Mouse (Mus musculus): Measurements from ENCODE around the gene Gpx6. TPM values are rescaled to one million over a fixed set of nuclear protein-coding genes. Genes with fewer than 3 reads are reported as not detected.

The Gpx6 gene
- polyA plus RNA-seq, 2 experiments: 0.02 TPM; not detected in 1

DNA sequence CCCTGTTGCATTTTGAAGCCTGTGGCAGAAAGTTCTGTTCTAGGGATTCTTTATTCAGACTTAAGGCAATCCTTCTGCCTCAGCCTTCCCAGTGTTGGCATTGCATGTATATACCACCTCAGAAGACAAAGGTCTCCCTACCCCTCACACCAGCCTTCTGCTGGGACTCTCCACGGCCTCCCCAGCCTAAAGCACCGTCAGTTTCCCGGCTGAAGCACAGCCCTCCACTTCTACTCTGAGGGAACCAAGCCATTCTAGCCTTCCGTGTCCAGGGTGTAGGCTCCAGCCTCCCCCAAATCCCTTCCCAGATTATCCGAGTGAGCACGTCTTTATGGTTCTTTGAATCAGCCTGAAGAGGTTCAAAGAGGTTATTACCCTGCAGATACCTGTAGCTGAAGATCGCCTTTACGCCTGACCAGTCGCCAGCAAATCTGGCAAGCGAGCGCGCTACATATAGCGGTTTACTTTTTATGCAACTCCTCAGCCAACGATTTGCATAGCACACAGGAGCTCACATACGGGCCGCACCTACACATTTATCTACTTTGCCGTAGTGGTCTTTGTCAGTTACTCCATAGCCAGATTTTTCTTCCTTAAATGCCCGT lies 10.1 kb downstream of the Gpx6 start:
- no peaks in the 10 kb centered on the region for H3K4me1 ChIP-seq (replicated peaks; ENCODE audit: control insufficient read depth in 2 of 2, insufficient read depth in 2 of 2, low read length in 1 of 2)
- peak overlapping the region in 1 of 2 experiments; percentile 43; a peak in 3 of 4 replicates for H3K4me3 ChIP-seq (ENCODE audit: insufficient read depth in 1 of 2, low read depth in 2 of 2, low read length in 2 of 2)
- TF ChIP-seq CTCF (IDR thresholded peaks at IDR 0.05; ENCODE audit: low read depth) (no peak), EP300 (IDR thresholded peaks at IDR 0.05; ENCODE audit: low read depth) (no peak)
- DNase-seq (ENCODE audit: low read depth in 3 of 3, low spot score in 3 of 3) (no peak), ATAC-seq (ENCODE audit: insufficient read depth) (no peak)
- no peaks in the 10 kb centered on the region for H3K9me3 ChIP-seq (ENCODE audit: control insufficient read depth, low read length)
- H3K9ac ChIP-seq (replicated peaks): no peak overlapping the region
- H3K27ac ChIP-seq: no peak overlapping the region
- 5% methylated on average over 18 of the region's 18 CpGs for WGBS (ENCODE audit: insufficient replicate concordance)
- no peaks in the 10 kb centered on the region for H3K36me3 ChIP-seq (replicated peaks; ENCODE audit: control insufficient read depth, insufficient read depth, low read depth)
- peak overlapping the region; percentile 45 for H3K4me2 ChIP-seq (ENCODE audit: low read depth)
- H3K27me3 ChIP-seq (ENCODE audit: control insufficient read depth, insufficient read depth, low read length): no peaks in the 10 kb centered on the region; the same call in 1 of the 2 replicates

DNA sequence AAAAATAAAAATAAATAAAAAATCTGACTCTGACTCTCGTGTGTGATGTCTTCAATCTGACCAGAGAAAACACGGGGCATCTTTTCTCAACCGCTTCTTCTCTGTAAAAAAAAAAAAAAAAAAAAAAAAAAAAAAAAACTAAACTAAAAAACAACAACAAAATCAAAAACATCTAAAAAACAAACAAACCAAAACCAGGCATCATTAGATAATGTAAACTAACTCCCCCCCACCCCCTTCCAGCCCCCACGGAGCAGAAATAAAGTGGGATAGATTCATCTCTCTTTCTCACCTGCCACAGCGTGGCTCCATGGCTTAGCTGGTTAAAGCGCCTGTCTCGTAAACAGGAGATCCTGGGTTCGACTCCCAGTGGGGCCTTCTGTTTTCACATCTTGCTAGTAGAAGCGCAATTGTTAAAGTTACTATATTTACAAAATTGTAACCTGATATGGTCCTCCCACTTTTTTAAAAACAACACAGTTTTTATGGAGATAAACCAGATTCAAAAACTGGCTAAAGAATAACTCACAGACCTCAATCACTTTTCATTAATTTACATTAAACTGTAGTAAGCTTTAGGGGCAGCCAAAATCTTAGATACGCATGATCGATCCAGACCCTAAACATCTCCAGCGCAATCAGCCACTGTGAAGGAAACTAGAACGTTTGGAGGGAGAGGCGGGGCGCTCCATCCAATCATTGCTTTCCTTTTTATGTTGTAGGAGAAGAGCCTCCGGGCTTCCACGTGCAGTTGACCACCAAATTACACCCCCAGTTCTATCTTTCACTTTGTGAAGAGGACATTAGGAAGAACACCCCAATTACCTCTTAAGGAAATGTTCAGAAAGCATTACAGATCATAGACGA lies 10.8 kb downstream of the Gpx6 start:
- no peaks in the 10 kb centered on the region for H3K9me3 ChIP-seq (ENCODE audit: control insufficient read depth, low read length)
- H3K4me3 ChIP-seq (ENCODE audit: insufficient read depth in 1 of 2, low read depth in 2 of 2, low read length in 2 of 2): peak overlapping the region in 1 of 2 experiments; percentile 9; a peak in 3 of 4 replicates
- no peak overlapping the region for H3K27ac ChIP-seq
- peaks cover 3 to 4% of the 10 kb centered on the region in 2 experiments for H3K4me1 ChIP-seq (replicated peaks; ENCODE audit: control insufficient read depth in 2 of 2, insufficient read depth in 2 of 2, low read length in 1 of 2)
- WGBS (ENCODE audit: insufficient replicate concordance): 11% methylated on average over 18 of the region's 18 CpGs
- TF ChIP-seq EP300 (IDR thresholded peaks at IDR 0.05; ENCODE audit: low read depth): no peak
- TF ChIP-seq CTCF (IDR thresholded peaks at IDR 0.05; ENCODE audit: low read depth): no peak
- H3K27me3 ChIP-seq (ENCODE audit: control insufficient read depth, insufficient read depth, low read length): peaks cover 4% of the 10 kb centered on the region; the same call in 1 of the 2 replicates
- no peaks in the 10 kb centered on the region for H3K36me3 ChIP-seq (replicated peaks; ENCODE audit: control insufficient read depth, insufficient read depth, low read depth)
- H3K9ac ChIP-seq (replicated peaks): no peak overlapping the region
- DNase-seq (ENCODE audit: low read depth in 3 of 3, low spot score in 3 of 3) (peak in 2 of 3 experiments; percentile 3 to 10), ATAC-seq (ENCODE audit: insufficient read depth) (no peak)
- H3K4me2 ChIP-seq (ENCODE audit: low read depth): peak overlapping the region; percentile 45

DNA sequence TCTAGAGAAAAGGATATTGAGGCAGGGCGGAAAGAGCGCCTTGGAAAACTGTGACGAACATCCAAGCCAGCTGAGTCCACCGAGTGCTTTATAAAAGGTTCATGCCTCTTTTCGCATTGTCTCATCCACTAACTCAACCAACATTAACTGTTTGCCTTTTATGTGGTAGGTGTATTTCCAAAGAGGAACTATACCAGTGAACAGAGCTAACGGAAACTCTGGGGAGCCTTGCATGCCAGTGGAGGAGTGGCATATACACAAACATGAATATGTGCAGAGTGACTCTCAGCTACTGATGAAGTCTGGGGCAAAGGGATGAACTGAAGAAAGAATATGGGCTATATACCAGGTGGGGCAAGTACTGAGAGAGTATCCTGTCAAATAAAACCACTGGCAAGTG lies 11.5 kb downstream of the Gpx6 start:
- peaks cover 3 to 4% of the 10 kb centered on the region in 2 experiments for H3K4me1 ChIP-seq (replicated peaks; ENCODE audit: control insufficient read depth in 2 of 2, insufficient read depth in 2 of 2, low read length in 1 of 2)
- H3K4me3 ChIP-seq (ENCODE audit: insufficient read depth in 1 of 2, low read depth in 2 of 2, low read length in 2 of 2): no peak overlapping the region
- ATAC-seq (ENCODE audit: insufficient read depth) (no peak), DNase-seq (ENCODE audit: low read depth in 3 of 3, low spot score in 3 of 3) (no peak)
- 39% methylated on average over 6 of the region's 6 CpGs for WGBS (ENCODE audit: insufficient replicate concordance)
- no peak overlapping the region for H3K4me2 ChIP-seq (ENCODE audit: low read depth)
- no peak overlapping the region for H3K9ac ChIP-seq (replicated peaks)
- no peak overlapping the region for H3K27ac ChIP-seq
- TF ChIP-seq EP300 (IDR thresholded peaks at IDR 0.05; ENCODE audit: low read depth): no peak
- no peak for TF ChIP-seq CTCF (IDR thresholded peaks at IDR 0.05; ENCODE audit: low read depth)
- no peaks in the 10 kb centered on the region for H3K36me3 ChIP-seq (replicated peaks; ENCODE audit: control insufficient read depth, insufficient read depth, low read depth)
- no peaks in the 10 kb centered on the region for H3K9me3 ChIP-seq (ENCODE audit: control insufficient read depth, low read length)
- peaks cover 4% of the 10 kb centered on the region; the same call in 1 of the 2 replicates for H3K27me3 ChIP-seq (ENCODE audit: control insufficient read depth, insufficient read depth, low read length)

DNA sequence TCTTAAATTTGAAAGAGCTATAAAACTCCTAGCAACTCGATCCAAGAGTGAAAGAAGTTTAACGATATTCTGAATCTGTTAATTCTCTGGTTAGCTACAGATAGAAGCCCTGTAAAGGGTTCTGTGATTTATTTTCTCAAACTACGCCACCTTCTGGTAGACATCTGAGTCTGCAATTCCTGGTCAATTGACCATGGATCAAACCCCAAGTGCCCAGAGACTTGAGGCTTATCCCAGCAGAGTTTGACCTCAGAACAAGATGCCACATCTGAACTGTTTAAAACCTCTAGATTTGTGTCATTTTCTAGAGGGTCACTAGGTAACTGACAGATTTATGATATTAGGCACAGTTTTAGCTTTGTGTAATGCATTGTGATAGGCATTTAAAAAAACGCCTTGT lies 14.3 kb downstream of the Gpx6 start:
- TF ChIP-seq EP300 (IDR thresholded peaks at IDR 0.05; ENCODE audit: low read depth): no peak
- TF ChIP-seq CTCF (IDR thresholded peaks at IDR 0.05; ENCODE audit: low read depth): peak; percentile 52
- DNase-seq (ENCODE audit: low read depth in 3 of 3, low spot score in 3 of 3) (peak; percentile 12 to 33 (median 20)), ATAC-seq (ENCODE audit: insufficient read depth) (peak; percentile 58; the same call in 1 of the 2 replicates)
- H3K27ac ChIP-seq: no peak overlapping the region
- H3K9me3 ChIP-seq (ENCODE audit: control insufficient read depth, low read length): no peaks in the 10 kb centered on the region
- WGBS (ENCODE audit: insufficient replicate concordance): 3% methylated on average over 4 of the region's 4 CpGs
- peaks cover 3 to 4% of the 10 kb centered on the region in 2 experiments for H3K4me1 ChIP-seq (replicated peaks; ENCODE audit: control insufficient read depth in 2 of 2, insufficient read depth in 2 of 2, low read length in 1 of 2)
- peaks cover 4% of the 10 kb centered on the region; the same call in 1 of the 2 replicates for H3K27me3 ChIP-seq (ENCODE audit: control insufficient read depth, insufficient read depth, low read length)
- peak overlapping the region; percentile 72 for H3K4me2 ChIP-seq (ENCODE audit: low read depth)
- no peak overlapping the region for H3K9ac ChIP-seq (replicated peaks)
- peak overlapping the region in 1 of 2 experiments; percentile 49; a peak in 1 of 4 replicates for H3K4me3 ChIP-seq (ENCODE audit: insufficient read depth in 1 of 2, low read depth in 2 of 2, low read length in 2 of 2)
- no peaks in the 10 kb centered on the region for H3K36me3 ChIP-seq (replicated peaks; ENCODE audit: control insufficient read depth, insufficient read depth, low read depth)
